Mouse (Mus musculus): ENCODE measurements around the gene Dab1.

The Dab1 gene

GRCm38 (mm10) chr4:104628708-104629107 is 1009.5 kb downstream of the Dab1 start:
- DNase-seq: no peak

GRCm38 (mm10) chr4:104637016-104637415 is 1017.9 kb downstream of the Dab1 start:
- DNase-seq: no peak

GRCm38 (mm10) chr4:104640617-104641016 is 1021.5 kb downstream of the Dab1 start:
- no peak for DNase-seq

- DNase-seq: peak; percentile 68 to 71
Observed at GRCm38 (mm10) chr4:104642761-104643469, 1023.8 kb downstream of the Dab1 start.

GRCm38 (mm10) chr4:104643534-104644356 is 1024.6 kb downstream of the Dab1 start:
- DNase-seq: peak; percentile 84 to 91

GRCm38 (mm10) chr4:104644357-104644630 is 1025.1 kb downstream of the Dab1 start:
- DNase-seq: no peak

GRCm38 (mm10) chr4:104644862-104645261 is 1025.7 kb downstream of the Dab1 start:
- no peak for DNase-seq

- DNase-seq: no peak
Observed at GRCm38 (mm10) chr4:104651761-104652160, 1032.6 kb downstream of the Dab1 start.

- DNase-seq: no peak
Observed at GRCm38 (mm10) chr4:104656728-104657127, 1037.6 kb downstream of the Dab1 start.

- DNase-seq: no peak
Observed at GRCm38 (mm10) chr4:104662841-104663614, 1043.9 kb downstream of the Dab1 start.

GRCm38 (mm10) chr4:104665553-104665952 is 1046.4 kb downstream of the Dab1 start:
- DNase-seq: peak; percentile 59

- DNase-seq: no peak
Observed at GRCm38 (mm10) chr4:104666831-104667551, 1047.8 kb downstream of the Dab1 start.

- no peak for DNase-seq
Observed at GRCm38 (mm10) chr4:104668061-104668460, 1048.9 kb downstream of the Dab1 start.

- no peak for DNase-seq
Observed at GRCm38 (mm10) chr4:104669406-104669805, 1050.2 kb downstream of the Dab1 start.

- no peak for DNase-seq
Observed at GRCm38 (mm10) chr4:104670741-104671140, 1051.6 kb downstream of the Dab1 start.

- no peak for DNase-seq
Observed at GRCm38 (mm10) chr4:104673317-104673716, 1054.2 kb downstream of the Dab1 start.

GRCm38 (mm10) chr4:104674706-104675105 is 1055.5 kb downstream of the Dab1 start:
- no peak for DNase-seq

- no peak for DNase-seq
Observed at GRCm38 (mm10) chr4:104678234-104678633, 1059.1 kb downstream of the Dab1 start.

GRCm38 (mm10) chr4:104680475-104680874 is 1061.3 kb downstream of the Dab1 start:
- DNase-seq: no peak

- DNase-seq: no peak
Observed at GRCm38 (mm10) chr4:104686137-104686809, 1067.1 kb downstream of the Dab1 start.

- DNase-seq: no peak
Observed at GRCm38 (mm10) chr4:104689047-104689446, 1069.9 kb downstream of the Dab1 start.

- DNase-seq: no peak
Observed at GRCm38 (mm10) chr4:104691026-104691425, 1071.9 kb downstream of the Dab1 start.
